Mouse (Mus musculus) embryonic facial prominence, embryonic 12.5 days (tissue): Measurements from ENCODE around the gene Nbl1. TPM values are rescaled to one million over a fixed set of nuclear protein-coding genes. Genes with fewer than 3 reads are reported as not detected.

Experiments
- ATAC-seq: fragments of 200-750 bp; cut with Nextera tagmentation; 2 replicates; pipeline ENCODE4 v1.8.0; 2017; ENCODE audit not compliant: insufficient number of reproducible peaks, insufficient read depth, low FRiP score, low TSS enrichment
- H3K27ac ChIP-seq: fragments of 300-500 bp; sonication (generic); 2 replicates; pipeline ENCODE4 v1.5.1; 2016; ENCODE audit warnings: mild to moderate bottlenecking
- H3K27me3 ChIP-seq: fragments of 300-500 bp; sonication (generic); 2 replicates; pipeline ENCODE4 v1.6.1; 2016; ENCODE audit warnings: mild to moderate bottlenecking, moderate library complexity
- H3K36me3 ChIP-seq: fragments of 300-500 bp; sonication (generic); 2 replicates; pipeline ENCODE4 v1.6.1; 2016; ENCODE audit warnings: mild to moderate bottlenecking
- H3K4me1 ChIP-seq: fragments of 300-500 bp; sonication (generic); 2 replicates; pipeline ENCODE4 v1.6.1; 2016
- H3K4me2 ChIP-seq: fragments of 300-500 bp; sonication (generic); replicated peaks from 2 replicates; pipeline ENCODE4 v1.6.1; 2016; ENCODE audit warnings: mild to moderate bottlenecking, moderate library complexity
- H3K4me3 ChIP-seq: fragments of 300-500 bp; sonication (generic); 2 replicates; pipeline ENCODE4 v1.5.1; 2016; ENCODE audit warnings: mild to moderate bottlenecking
- H3K9ac ChIP-seq: fragments of 300-500 bp; sonication (generic); 2 replicates; pipeline ENCODE4 v1.6.1; 2016; ENCODE audit warnings: mild to moderate bottlenecking, moderate library complexity
- H3K9me3 ChIP-seq: fragments of 300-500 bp; sonication (generic); 2 replicates; pipeline ENCODE4 v1.6.1; 2016; ENCODE audit warnings: mild to moderate bottlenecking, moderate library complexity
- WGBS: fragments of 180-500 bp; shearing (Covaris S2); methylation state at CpG from one replicate; pipeline ENCODE4 v1.1.7; 2016; 5-methylcytosine and 5-hydroxymethylcytosine counted together
- polyA plus RNA-seq: library from polyadenylated mRNA; unstranded; fragments of >200 nt; fragmentation: Nextera tagmentation; extraction: Ambion mirVana; gene quantifications from 2 replicates; pipeline ENCODE4 v1.2.1, GENCODE M21; 2016

Nbl1 gene
- polyA plus RNA-seq, 1 experiment from 2014 or later: 161 TPM

DNA sequence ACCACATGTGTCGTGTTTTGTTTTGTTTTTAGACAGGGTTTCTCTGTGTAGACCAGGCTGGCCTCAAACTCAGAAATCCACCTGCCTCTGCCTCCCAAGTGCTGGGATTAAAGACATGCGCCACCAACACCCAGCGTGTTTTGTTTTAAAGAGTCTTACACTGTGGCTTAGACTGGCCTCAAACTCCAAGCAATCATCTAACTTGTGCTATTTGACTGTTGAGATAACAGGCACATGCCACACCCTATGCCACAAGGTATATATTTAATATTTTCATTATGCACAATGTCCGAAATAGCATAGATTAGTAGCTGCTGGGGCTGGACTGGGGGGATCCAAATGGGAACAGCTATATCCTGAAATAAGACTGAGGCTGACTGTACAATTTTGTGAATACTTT lies 29.8 kb upstream of the Nbl1 start:
- H3K27ac ChIP-seq: no peak overlapping the region
- ATAC-seq: no peak
- H3K4me3 ChIP-seq: no peak overlapping the region
- 87% methylated on average over 4 of the region's 4 CpGs for WGBS
- H3K36me3 ChIP-seq: peaks cover 5% of the 10 kb centered on the region; the same call in 1 of the 2 replicates
- no peaks in the 10 kb centered on the region for H3K27me3 ChIP-seq
- H3K9ac ChIP-seq: no peak overlapping the region
- no peak overlapping the region for H3K4me2 ChIP-seq
- peaks cover 6% of the 10 kb centered on the region; the same call in 1 of the 2 replicates for H3K9me3 ChIP-seq
- H3K4me1 ChIP-seq: peaks cover 10% of the 10 kb centered on the region

DNA sequence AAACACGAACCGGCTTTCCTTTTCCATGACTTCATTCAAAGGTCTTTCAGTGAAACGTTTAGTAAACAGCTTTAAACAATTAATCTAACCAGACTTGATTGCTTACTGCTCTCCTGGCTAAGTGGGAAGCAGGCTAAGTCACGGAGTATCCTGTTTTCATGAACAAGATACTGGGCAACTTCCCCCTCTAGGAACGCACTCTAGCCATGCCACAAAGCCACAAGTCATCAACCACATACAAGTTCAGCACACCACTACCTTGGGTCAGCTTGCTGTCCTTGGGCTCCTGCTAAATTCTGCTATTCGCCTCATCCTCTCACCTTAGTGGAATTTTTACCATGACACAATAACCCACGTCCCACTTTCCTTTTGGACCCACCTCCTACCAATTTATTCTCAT lies 28.2 kb upstream of the Nbl1 start:
- 53% methylated on average over 7 of the region's 7 CpGs for WGBS

GRCm38 (mm10) chr4:139120281-139120814 lies 27.6 kb upstream of the Nbl1 start:
- ATAC-seq: no peak
- Histone ChIP-seq H3K36me3 (no peaks in the 10 kb centered on the region), H3K9me3 (no peaks in the 10 kb centered on the region), H3K9ac (no peak overlapping the region), H3K4me2 (no peak overlapping the region), H3K4me3 (no peak overlapping the region), H3K4me1 (peaks cover 10% of the 10 kb centered on the region; the same call in 1 of the 2 replicates), H3K27me3 (no peaks in the 10 kb centered on the region), H3K27ac (no peak overlapping the region)
- 77% methylated on average over 4 of the region's 4 CpGs for WGBS

More for the DNA sequence above, 28.2 kb upstream of the Nbl1 start:
- Histone ChIP-seq H3K27ac (no peak overlapping the region), H3K4me3 (no peak overlapping the region), H3K27me3 (no peaks in the 10 kb centered on the region), H3K9ac (no peak overlapping the region), H3K36me3 (no peaks in the 10 kb centered on the region), H3K4me1 (peaks cover 10% of the 10 kb centered on the region; the same call in 1 of the 2 replicates), H3K4me2 (no peak overlapping the region), H3K9me3 (no peaks in the 10 kb centered on the region)
- ATAC-seq: no peak

DNA sequence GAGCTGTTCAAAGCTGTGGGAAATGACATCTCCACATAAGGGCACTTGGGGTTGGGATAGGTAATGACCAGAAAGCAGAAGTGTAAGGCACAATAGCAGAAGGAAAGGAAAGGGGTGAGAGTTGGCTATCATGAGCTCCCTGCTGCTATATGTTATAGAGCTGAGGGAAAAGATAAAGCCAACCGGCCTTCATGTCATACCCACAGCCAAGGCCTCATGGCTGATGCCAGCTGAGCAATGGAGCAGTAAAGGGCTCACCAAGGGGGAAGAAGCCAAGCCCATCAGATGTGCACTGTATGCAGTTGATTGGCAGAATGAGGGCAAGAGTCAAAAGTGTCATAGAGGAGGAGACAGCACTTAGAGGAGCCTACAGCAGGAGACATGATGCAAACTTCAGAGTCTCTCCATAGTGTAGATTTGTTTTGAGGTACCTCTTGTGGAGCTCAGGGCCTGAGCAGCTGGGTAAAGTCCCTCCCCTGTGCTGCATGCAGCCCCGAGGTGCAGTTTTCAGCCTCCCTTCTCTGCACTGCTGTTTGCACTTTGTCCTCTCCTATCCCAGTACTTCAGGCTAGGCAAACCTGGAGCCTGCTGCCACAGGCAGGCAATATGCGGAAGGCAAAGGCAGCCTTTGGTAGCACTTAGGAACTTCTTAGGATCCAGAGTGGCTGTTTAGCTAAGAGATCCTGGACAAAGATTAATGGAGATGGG lies 23.7 kb upstream of the Nbl1 start:
- Histone ChIP-seq H3K4me1 (peaks cover 19% of the 10 kb centered on the region), H3K9me3 (no peaks in the 10 kb centered on the region), H3K27me3 (no peaks in the 10 kb centered on the region), H3K27ac (no peak overlapping the region), H3K36me3 (no peaks in the 10 kb centered on the region), H3K4me3 (no peak overlapping the region), H3K9ac (no peak overlapping the region), H3K4me2 (no peak overlapping the region)
- WGBS: 79% methylated on average over 3 of the region's 3 CpGs
- ATAC-seq: no peak

- no peak overlapping the region for H3K27ac ChIP-seq
- no peak for ATAC-seq
- H3K36me3 ChIP-seq: no peaks in the 10 kb centered on the region
- H3K9ac ChIP-seq: no peak overlapping the region
- peaks cover 22% of the 10 kb centered on the region for H3K4me1 ChIP-seq
- WGBS: 84% methylated on average over 5 of the region's 5 CpGs
- no peak overlapping the region for H3K4me2 ChIP-seq
- no peak overlapping the region for H3K4me3 ChIP-seq
- H3K9me3 ChIP-seq: no peaks in the 10 kb centered on the region
- H3K27me3 ChIP-seq: no peaks in the 10 kb centered on the region
These were observed 22.9 kb upstream of the Nbl1 start for GRCm38 (mm10) chr4:139115721-139116120.

GRCm38 (mm10) chr4:139112482-139112881 lies 19.7 kb upstream of the Nbl1 start:
- H3K36me3 ChIP-seq: no peaks in the 10 kb centered on the region
- H3K4me2 ChIP-seq: no peak overlapping the region
- no peak overlapping the region for H3K27ac ChIP-seq
- ATAC-seq: no peak
- no peaks in the 10 kb centered on the region for H3K27me3 ChIP-seq
- no peak overlapping the region for H3K4me3 ChIP-seq
- H3K9me3 ChIP-seq: no peaks in the 10 kb centered on the region
- 63% methylated on average over 3 of the region's 3 CpGs for WGBS
- H3K9ac ChIP-seq: no peak overlapping the region
- H3K4me1 ChIP-seq: peaks cover 24% of the 10 kb centered on the region

DNA sequence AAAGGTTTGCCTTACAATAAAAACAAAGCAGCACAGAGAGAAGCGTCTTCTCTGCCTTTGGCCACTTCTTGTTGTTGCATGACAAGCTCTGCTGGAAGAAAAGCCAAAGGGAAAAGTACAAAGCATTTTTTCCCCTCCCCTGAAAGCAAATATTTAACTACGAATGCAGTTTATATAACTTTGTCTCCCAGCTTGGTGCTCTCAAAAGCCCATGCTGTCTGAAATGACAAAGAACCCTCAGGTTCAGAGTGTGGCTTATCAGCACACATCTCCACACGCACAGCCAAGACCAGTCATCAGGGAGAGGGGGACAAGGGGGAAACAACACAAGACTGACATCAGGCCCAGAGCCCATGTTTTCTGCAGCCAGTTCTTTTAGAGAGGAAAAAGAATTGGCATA lies 18.6 kb upstream of the Nbl1 start:
- H3K4me1 ChIP-seq: peaks cover 24% of the 10 kb centered on the region
- ATAC-seq: no peak
- H3K36me3 ChIP-seq: no peaks in the 10 kb centered on the region
- H3K4me2 ChIP-seq: no peak overlapping the region
- H3K27ac ChIP-seq: peak overlapping the region; percentile 72
- no peaks in the 10 kb centered on the region for H3K27me3 ChIP-seq
- H3K9me3 ChIP-seq: no peaks in the 10 kb centered on the region
- no peak overlapping the region for H3K9ac ChIP-seq
- no peak overlapping the region for H3K4me3 ChIP-seq
- WGBS: 35% methylated on average over 3 of the region's 3 CpGs

GRCm38 (mm10) chr4:139110858-139111257 lies 18.1 kb upstream of the Nbl1 start:
- H3K9ac ChIP-seq: no peak overlapping the region

GRCm38 (mm10) chr4:139105453-139105852 lies 12.7 kb upstream of the Nbl1 start:
- H3K9me3 ChIP-seq: no peaks in the 10 kb centered on the region
- no peak overlapping the region for H3K4me2 ChIP-seq
- ATAC-seq: no peak
- WGBS: 97% methylated on average over 1 of the region's 1 CpGs
- H3K27me3 ChIP-seq: no peaks in the 10 kb centered on the region
- peaks cover 27% of the 10 kb centered on the region for H3K36me3 ChIP-seq
- H3K4me1 ChIP-seq: peaks cover 21% of the 10 kb centered on the region
- H3K4me3 ChIP-seq: no peak overlapping the region
- H3K27ac ChIP-seq: no peak overlapping the region
- H3K9ac ChIP-seq: no peak overlapping the region

More at GRCm38 (mm10) chr4:139110858-139111257, 18.1 kb upstream of the Nbl1 start:
- WGBS: 66% methylated on average over 3 of the region's 3 CpGs
- no peak overlapping the region for H3K4me3 ChIP-seq
- H3K4me2 ChIP-seq: no peak overlapping the region
- peak overlapping the region; percentile 72 for H3K27ac ChIP-seq
- no peaks in the 10 kb centered on the region for H3K36me3 ChIP-seq
- peaks cover 24% of the 10 kb centered on the region for H3K4me1 ChIP-seq
- H3K9me3 ChIP-seq: no peaks in the 10 kb centered on the region
- ATAC-seq: no peak
- H3K27me3 ChIP-seq: no peaks in the 10 kb centered on the region

DNA sequence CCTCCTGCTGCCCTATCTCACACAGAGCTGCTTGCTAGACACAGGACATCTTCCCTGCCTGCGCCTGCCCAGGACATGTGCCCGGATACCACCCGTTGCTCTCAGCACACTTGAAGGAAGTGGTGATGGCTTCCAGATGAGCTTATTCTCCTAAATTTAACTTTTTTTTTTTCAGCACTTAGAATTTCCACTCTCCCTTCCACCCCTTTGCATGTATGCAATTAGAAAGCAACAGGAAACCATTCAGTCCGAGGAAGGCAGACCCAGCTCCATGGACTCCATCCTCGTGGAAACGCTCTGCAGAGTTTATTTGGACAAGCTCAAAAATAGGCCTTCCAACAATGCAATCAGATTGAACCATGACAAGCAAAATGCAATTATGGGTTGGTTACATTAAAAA lies 8.8 kb upstream of the Nbl1 start:
- Histone ChIP-seq H3K4me1 (peaks cover 24% of the 10 kb centered on the region), H3K4me2 (no peak overlapping the region), H3K27ac (peak overlapping the region; percentile 47; the same call in 1 of the 2 replicates), H3K9ac (no peak overlapping the region), H3K9me3 (no peaks in the 10 kb centered on the region), H3K36me3 (peaks cover 27% of the 10 kb centered on the region), H3K27me3 (no peaks in the 10 kb centered on the region), H3K4me3 (no peak overlapping the region)
- 39% methylated on average over 6 of the region's 6 CpGs for WGBS
- no peak for ATAC-seq

DNA sequence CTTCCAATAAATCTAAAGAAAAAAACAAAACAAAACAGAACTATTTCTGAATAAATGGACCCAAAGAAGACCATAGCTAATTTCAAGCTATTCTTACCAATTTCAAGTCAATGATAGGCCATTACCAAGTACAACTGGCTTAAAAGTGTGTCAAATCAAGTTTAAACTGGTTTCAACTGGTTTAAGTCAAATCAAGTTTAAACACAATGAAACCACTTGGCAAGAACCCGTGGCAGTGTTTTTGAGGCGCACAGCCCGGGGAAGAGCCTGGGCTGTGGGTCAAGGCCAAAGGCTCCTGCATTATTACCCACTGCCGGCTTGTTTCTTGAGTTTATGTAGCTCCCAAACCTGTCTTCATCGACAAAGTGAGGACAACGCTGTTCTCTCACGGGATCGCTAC lies 7.5 kb upstream of the Nbl1 start:
- Histone ChIP-seq H3K4me3 (no peak overlapping the region), H3K27me3 (no peaks in the 10 kb centered on the region), H3K4me1 (peaks cover 24% of the 10 kb centered on the region), H3K9ac (no peak overlapping the region), H3K36me3 (peaks cover 27% of the 10 kb centered on the region), H3K27ac (no peak overlapping the region), H3K4me2 (no peak overlapping the region), H3K9me3 (no peaks in the 10 kb centered on the region)
- WGBS: 92% methylated on average over 8 of the region's 8 CpGs
- no peak for ATAC-seq

DNA sequence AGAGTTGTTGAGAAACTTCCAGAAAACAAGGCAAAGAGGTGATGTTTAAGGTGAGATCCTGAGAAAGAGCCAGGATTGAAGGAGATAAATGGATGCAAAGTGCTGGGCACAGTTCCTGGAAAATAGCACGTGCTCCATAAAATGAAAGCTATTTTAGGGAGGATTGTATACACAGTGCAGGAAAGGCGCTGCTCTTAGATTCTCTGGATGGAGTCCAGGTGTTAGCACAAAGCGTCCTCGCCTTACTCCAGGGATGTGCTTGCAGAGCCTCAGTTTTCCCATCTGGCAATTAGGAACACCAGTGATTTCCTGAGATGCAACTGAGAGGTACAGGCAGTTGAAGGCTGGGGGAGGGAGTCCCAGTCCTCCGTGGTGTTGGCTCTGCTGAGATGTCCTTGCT lies 3.4 kb upstream of the Nbl1 start:
- 80% methylated on average over 5 of the region's 5 CpGs for WGBS
- H3K4me1 ChIP-seq: peaks cover 16% of the 10 kb centered on the region

More for the DNA sequence above, 3.4 kb upstream of the Nbl1 start:
- no peak overlapping the region for H3K9ac ChIP-seq
- peaks cover 16% of the 10 kb centered on the region; the same call in 1 of the 2 replicates for H3K27me3 ChIP-seq
- no peak overlapping the region for H3K27ac ChIP-seq
- ATAC-seq: no peak
- H3K9me3 ChIP-seq: no peaks in the 10 kb centered on the region
- H3K4me2 ChIP-seq: no peak overlapping the region
- no peaks in the 10 kb centered on the region for H3K36me3 ChIP-seq
- no peak overlapping the region for H3K4me3 ChIP-seq
